Mouse (Mus musculus): ENCODE measurements around the gene Rbms2. TPM values are rescaled to one million over a fixed set of nuclear protein-coding genes. Genes with fewer than 3 reads are reported as not detected.

Gene Rbms2
- polyA plus RNA-seq, 1 experiment = 97.3 TPM

GRCm38 (mm10) chr10:128187181-128187605, 7.1 kb upstream of the Rbms2 start:
- H3K4me3 ChIP-seq = no peak overlapping the region
- H3ac ChIP-seq (ENCODE audit: control insufficient read depth, insufficient read length) = no peak overlapping the region
- H3K4me2 ChIP-seq (ENCODE audit: low read depth) = no peak overlapping the region
- no peak for TF ChIP-seq MYOD1 (IDR thresholded peaks at IDR 0.05; ENCODE audit: control insufficient read depth in 1 of 3, insufficient read length in 2 of 3, low read depth in 2 of 3)
- TF ChIP-seq POLR2A (IDR thresholded peaks at IDR 0.05; ENCODE audit: insufficient read length, low read depth) = no peak
- no peak for TF ChIP-seq CEBPB (IDR thresholded peaks at IDR 0.05; ENCODE audit: insufficient read depth, poor library complexity, severe bottlenecking)
- no peak for TF ChIP-seq REST (IDR thresholded peaks at IDR 0.05; ENCODE audit: insufficient read depth, insufficient read length)
- no peak for TF ChIP-seq MYOG (IDR thresholded peaks at IDR 0.05; ENCODE audit: control insufficient read depth in 1 of 3, insufficient read depth in 1 of 3, insufficient read length in 2 of 3, low read depth in 2 of 3)
- TF ChIP-seq TCF12 (IDR thresholded peaks at IDR 0.05; ENCODE audit: insufficient read depth, poor library complexity, severe bottlenecking) = no peak
- TF ChIP-seq POLR2AphosphoS2 (IDR thresholded peaks at IDR 0.05; ENCODE audit: insufficient read length, low read depth) = no peak
- no peak for TF ChIP-seq SRF (IDR thresholded peaks at IDR 0.05; ENCODE audit: control insufficient read depth, insufficient read length, low read depth)
- TF ChIP-seq TCF3 (IDR thresholded peaks at IDR 0.05; ENCODE audit: insufficient read length, low read depth) = no peak
- TF ChIP-seq E2F4 (IDR thresholded peaks at IDR 0.05; ENCODE audit: insufficient read depth) = no peak
- no peak for TF ChIP-seq USF1 (IDR thresholded peaks at IDR 0.05; ENCODE audit: low read depth)
- no peak for TF ChIP-seq MAX (IDR thresholded peaks at IDR 0.05; ENCODE audit: low read depth)
- H3K36me3 ChIP-seq (ENCODE audit: control insufficient read depth, insufficient read depth) = no peaks in the 10 kb centered on the region
- H3K27me3 ChIP-seq (ENCODE audit: control insufficient read depth, insufficient read depth, insufficient read length) = no peaks in the 10 kb centered on the region
- no peaks in the 10 kb centered on the region for H3K79me2 ChIP-seq (ENCODE audit: control insufficient read depth, insufficient read depth)

GRCm38 (mm10) chr10:128185959-128186358, 5.9 kb upstream of the Rbms2 start:
- Histone ChIP-seq H3ac (ENCODE audit: control insufficient read depth, insufficient read length) (no peak overlapping the region), H3K79me2 (ENCODE audit: control insufficient read depth, insufficient read depth) (no peaks in the 10 kb centered on the region), H3K27me3 (ENCODE audit: control insufficient read depth, insufficient read depth, insufficient read length) (no peaks in the 10 kb centered on the region), H3K36me3 (ENCODE audit: control insufficient read depth, insufficient read depth) (no peaks in the 10 kb centered on the region), H3K4me3 (no peak overlapping the region), H3K4me2 (ENCODE audit: low read depth) (no peak overlapping the region)
- TF ChIP-seq SRF (IDR thresholded peaks at IDR 0.05; ENCODE audit: control insufficient read depth, insufficient read length, low read depth) (no peak), MYOD1 (IDR thresholded peaks at IDR 0.05; ENCODE audit: control insufficient read depth in 1 of 3, insufficient read length in 2 of 3, low read depth in 2 of 3) (peak in 1 of 3 experiments; percentile 16), USF1 (IDR thresholded peaks at IDR 0.05; ENCODE audit: low read depth) (no peak)

GRCm38 (mm10) chr10:128185277-128185940, 5.3 kb upstream of the Rbms2 start:
- H3K4me2 ChIP-seq (ENCODE audit: low read depth) = no peak overlapping the region
- no peaks in the 10 kb centered on the region for H3K36me3 ChIP-seq (ENCODE audit: control insufficient read depth, insufficient read depth)
- H3K79me2 ChIP-seq (ENCODE audit: control insufficient read depth, insufficient read depth) = no peaks in the 10 kb centered on the region
- no peak overlapping the region for H3K4me3 ChIP-seq
- no peaks in the 10 kb centered on the region for H3K27me3 ChIP-seq (ENCODE audit: control insufficient read depth, insufficient read depth, insufficient read length)
- H3ac ChIP-seq (ENCODE audit: control insufficient read depth, insufficient read length) = no peak overlapping the region
- no peak for TF ChIP-seq MYOG (IDR thresholded peaks at IDR 0.05; ENCODE audit: control insufficient read depth in 1 of 3, insufficient read depth in 1 of 3, insufficient read length in 2 of 3, low read depth in 2 of 3)
- no peak for TF ChIP-seq REST (IDR thresholded peaks at IDR 0.05; ENCODE audit: insufficient read depth, insufficient read length)
- TF ChIP-seq E2F4 (IDR thresholded peaks at IDR 0.05; ENCODE audit: insufficient read depth) = no peak
- no peak for TF ChIP-seq POLR2AphosphoS2 (IDR thresholded peaks at IDR 0.05; ENCODE audit: insufficient read length, low read depth)
- TF ChIP-seq TCF12 (IDR thresholded peaks at IDR 0.05; ENCODE audit: insufficient read depth, poor library complexity, severe bottlenecking) = no peak
- TF ChIP-seq SRF (IDR thresholded peaks at IDR 0.05; ENCODE audit: control insufficient read depth, insufficient read length, low read depth) = no peak
- TF ChIP-seq TCF3 (IDR thresholded peaks at IDR 0.05; ENCODE audit: insufficient read length, low read depth) = no peak
- TF ChIP-seq POLR2A (IDR thresholded peaks at IDR 0.05; ENCODE audit: insufficient read length, low read depth) = no peak
- no peak for TF ChIP-seq USF1 (IDR thresholded peaks at IDR 0.05; ENCODE audit: low read depth)
- TF ChIP-seq CEBPB (IDR thresholded peaks at IDR 0.05; ENCODE audit: insufficient read depth, poor library complexity, severe bottlenecking) = no peak
- TF ChIP-seq MYOD1 (IDR thresholded peaks at IDR 0.05; ENCODE audit: control insufficient read depth in 1 of 3, insufficient read length in 2 of 3, low read depth in 2 of 3) = no peak
- no peak for TF ChIP-seq MAX (IDR thresholded peaks at IDR 0.05; ENCODE audit: low read depth)

GRCm38 (mm10) chr10:128184296-128184695, 4.2 kb upstream of the Rbms2 start:
- H3K4me2 ChIP-seq (ENCODE audit: low read depth) = no peak overlapping the region
- no peak overlapping the region for H3K4me3 ChIP-seq
- no peak for TF ChIP-seq REST (IDR thresholded peaks at IDR 0.05; ENCODE audit: insufficient read depth, insufficient read length)
- no peak for TF ChIP-seq TCF12 (IDR thresholded peaks at IDR 0.05; ENCODE audit: insufficient read depth, poor library complexity, severe bottlenecking)
- TF ChIP-seq E2F4 (IDR thresholded peaks at IDR 0.05; ENCODE audit: insufficient read depth) = no peak
- no peak for TF ChIP-seq MAX (IDR thresholded peaks at IDR 0.05; ENCODE audit: low read depth)
- TF ChIP-seq CEBPB (IDR thresholded peaks at IDR 0.05; ENCODE audit: insufficient read depth, poor library complexity, severe bottlenecking) = no peak
- TF ChIP-seq MYOD1 (IDR thresholded peaks at IDR 0.05; ENCODE audit: control insufficient read depth in 1 of 3, insufficient read length in 2 of 3, low read depth in 2 of 3) = no peak
- no peak for TF ChIP-seq USF1 (IDR thresholded peaks at IDR 0.05; ENCODE audit: low read depth)
- no peak for TF ChIP-seq TCF3 (IDR thresholded peaks at IDR 0.05; ENCODE audit: insufficient read length, low read depth)
- no peak for TF ChIP-seq POLR2A (IDR thresholded peaks at IDR 0.05; ENCODE audit: insufficient read length, low read depth)
- TF ChIP-seq SRF (IDR thresholded peaks at IDR 0.05; ENCODE audit: control insufficient read depth, insufficient read length, low read depth) = no peak
- no peak for TF ChIP-seq POLR2AphosphoS2 (IDR thresholded peaks at IDR 0.05; ENCODE audit: insufficient read length, low read depth)
- H3K79me2 ChIP-seq (ENCODE audit: control insufficient read depth, insufficient read depth) = no peaks in the 10 kb centered on the region
- no peak overlapping the region for H3ac ChIP-seq (ENCODE audit: control insufficient read depth, insufficient read length)
- no peaks in the 10 kb centered on the region for H3K27me3 ChIP-seq (ENCODE audit: control insufficient read depth, insufficient read depth, insufficient read length)
- H3K36me3 ChIP-seq (ENCODE audit: control insufficient read depth, insufficient read depth) = no peaks in the 10 kb centered on the region
